Mouse (Mus musculus): ENCODE results near the gene Stk19. TPM values are rescaled to one million over a fixed set of nuclear protein-coding genes. Genes with fewer than 3 reads are reported as not detected.

Stk19 gene
- 67.9 TPM for polyA plus RNA-seq (2015; fragmentation: Illumina TruSeq; extraction: RNeasy Lipid Tissue Mini Kit (QIAGEN cat#74804); ENCODE audit: low read depth, low replicate concordance)

DNA sequence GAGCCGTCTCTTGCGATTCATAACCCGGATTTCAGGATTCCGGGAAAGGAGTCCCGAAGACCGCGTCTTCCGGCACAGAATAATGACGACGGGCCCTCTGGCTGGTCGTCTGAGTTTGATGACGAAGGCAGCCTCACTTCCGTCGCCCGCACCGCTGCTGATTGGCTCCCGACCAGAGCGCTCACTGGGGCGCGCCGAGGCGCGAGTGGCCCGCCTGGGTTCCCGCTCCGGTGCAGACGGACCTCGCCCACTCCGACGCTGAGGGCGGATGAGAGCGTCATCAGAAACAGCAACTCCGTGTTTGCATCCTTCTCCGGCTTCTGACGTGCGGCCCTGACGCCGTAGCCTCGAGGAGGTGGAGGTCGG is at the start of gene Stk19, which contains the start of gene Dxo:
Stk19 (minus strand) TSS at position 90 of the 366 bp plus-strand sequence.
Dxo (plus strand) TSS at position 164 of the 366 bp plus-strand sequence.

DNA sequence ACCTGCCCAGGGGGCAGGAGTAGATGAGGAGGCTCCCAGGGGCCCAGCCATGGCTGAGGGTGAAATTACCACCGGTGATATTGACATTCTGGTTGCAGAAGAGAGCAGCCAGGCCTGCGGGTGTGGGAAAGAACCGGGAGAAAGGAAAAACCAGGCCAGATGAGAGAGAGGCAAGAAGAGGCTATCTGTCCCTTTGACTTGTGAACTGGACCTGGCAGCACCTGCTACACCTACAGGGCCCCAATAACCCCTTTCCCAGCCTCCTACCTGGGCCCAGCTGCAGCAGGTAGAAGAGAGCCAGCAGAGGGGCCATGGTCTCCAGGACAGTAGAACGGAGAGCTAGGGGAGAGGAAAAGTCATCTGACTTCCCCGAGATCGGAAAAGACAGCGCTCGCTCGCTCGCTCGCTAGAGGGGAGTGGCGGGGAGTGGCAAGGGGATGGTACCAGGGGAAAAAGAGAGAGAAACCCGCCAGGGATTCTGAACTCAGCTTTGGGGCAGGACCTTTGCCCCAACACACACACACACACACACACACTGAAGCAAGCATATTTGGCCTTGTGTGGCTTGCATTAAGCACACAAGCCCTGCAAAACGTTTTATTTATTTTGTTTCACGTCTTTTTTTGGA is 45.1 kb upstream of the Stk19 start, which contains the start of gene Gm20547:
Gm20547 (minus strand) TSS at position 360 of the 628 bp plus-strand sequence.

GRCm38 (mm10) chr17:34879336-34879879 is 42.7 kb upstream of the Stk19 start, which contains the start of gene Zbtb12:
Gene Zbtb12 (plus strand): TSS chr17:34879483.

DNA sequence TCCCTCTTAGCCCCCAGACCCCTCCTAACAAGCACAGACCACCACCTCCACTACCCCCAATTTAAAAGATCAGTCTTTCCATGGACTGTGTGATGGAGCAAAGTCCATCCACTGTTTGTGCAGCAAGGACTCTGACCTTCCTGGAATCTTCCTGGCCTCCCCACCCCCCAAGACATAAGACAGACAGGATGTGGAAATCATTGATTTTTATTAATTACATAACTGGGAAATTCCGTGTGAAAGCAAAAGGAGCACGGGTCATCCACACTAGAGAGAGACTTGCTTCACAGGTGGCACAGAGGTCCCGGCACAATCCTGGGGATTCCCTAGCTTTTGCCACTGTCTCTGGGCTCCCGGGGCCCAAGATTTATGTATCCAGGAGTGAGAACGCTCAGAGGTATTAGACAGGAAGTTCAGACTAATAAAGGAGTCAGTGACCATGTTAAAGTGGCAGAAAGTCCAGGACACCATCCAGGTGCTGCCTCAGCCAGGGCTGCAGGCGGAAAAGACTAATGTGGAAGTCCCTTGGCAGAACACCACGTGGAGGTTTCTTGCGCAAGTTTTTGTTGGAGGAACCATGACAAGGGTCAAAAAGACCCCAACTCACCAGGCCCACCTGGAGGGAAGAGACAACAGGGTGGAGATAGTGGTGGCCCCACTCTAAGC is 25.8 kb upstream of the Stk19 start, which contains the start of gene Cfb:
Cfb (minus strand) TSS at position 103 of the 666 bp plus-strand sequence.

DNA sequence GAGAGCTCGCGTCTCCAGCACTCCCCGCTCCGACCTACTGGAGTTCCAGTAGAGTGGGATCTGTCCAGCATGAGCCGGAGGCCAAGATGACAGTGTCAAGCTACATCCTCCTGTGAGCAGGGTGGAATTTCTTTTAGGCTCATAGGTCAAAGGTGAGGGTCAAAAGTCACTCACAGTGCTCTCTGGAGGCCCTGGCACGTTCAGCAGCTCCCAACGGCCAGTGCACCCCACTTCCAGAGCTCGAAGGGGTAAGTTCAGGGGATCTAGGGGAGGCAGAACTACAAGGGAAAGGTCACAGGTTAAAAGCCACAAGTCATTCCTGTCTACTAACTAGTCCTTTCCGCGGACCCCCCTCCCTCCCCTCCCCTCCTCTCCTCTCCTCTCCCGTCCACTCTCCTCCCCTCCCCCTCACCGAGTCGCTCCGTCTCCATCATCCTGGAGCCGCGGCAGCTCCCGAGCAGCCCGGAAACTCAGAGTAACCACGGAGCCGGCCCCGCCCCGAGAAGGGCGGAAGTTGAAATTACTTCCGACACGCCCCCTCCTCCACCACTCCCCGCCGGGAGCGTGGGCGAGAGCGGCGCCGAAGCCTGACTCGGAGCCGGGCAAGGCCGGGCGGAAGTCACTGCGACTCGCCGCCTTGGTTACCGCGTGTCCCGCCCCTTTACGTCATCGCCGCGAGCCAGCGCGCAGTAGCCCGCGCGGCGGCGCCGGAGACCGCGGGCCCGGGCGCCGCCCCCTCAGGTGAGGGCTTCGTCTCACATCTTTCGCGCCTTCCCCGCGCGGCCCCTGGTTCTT is 13.2 kb upstream of the Stk19 start, which contains the start of the genes Skiv2l and Nelfe:
Skiv2l (minus strand) TSS at position 489 of the 795 bp plus-strand sequence.
Nelfe (plus strand) TSS at position 670 of the 795 bp plus-strand sequence.

DNA sequence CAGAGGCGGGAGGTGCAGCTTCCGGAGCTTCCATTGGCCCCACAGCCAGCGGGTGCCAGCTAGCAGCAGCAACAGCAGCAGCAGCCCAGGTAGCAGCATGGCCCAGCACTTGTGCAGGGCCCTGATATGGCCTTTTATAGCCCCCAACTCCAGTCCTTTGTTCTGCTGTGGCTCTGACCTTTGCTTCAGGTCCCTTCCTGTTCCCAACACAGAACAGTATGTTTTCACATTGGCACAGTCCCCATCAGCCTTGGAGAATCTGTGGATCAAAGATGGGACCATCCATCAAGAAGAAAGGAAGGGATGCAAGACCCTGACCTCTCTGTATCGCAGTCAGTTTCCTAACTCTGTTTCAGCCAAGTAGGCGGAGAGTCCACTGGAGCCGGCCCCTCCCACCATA is 32.4 kb downstream of the Stk19 start, which contains the start of gene Cyp21a1:
Cyp21a1 (minus strand) TSS at position 261 of the 400 bp plus-strand sequence.

Other genes with a start within 250 kb of the Stk19 start
- 3.5 TPM for gene Gpsm3, start 247.1 kb downstream of the Stk19 start, polyA plus RNA-seq (2015; fragmentation: Illumina TruSeq; extraction: RNeasy Lipid Tissue Mini Kit (QIAGEN cat#74804); ENCODE audit: low read depth, low replicate concordance)
- 44.5 TPM for gene Pbx2, start 245.7 kb downstream of the Stk19 start, polyA plus RNA-seq (2015; fragmentation: Illumina TruSeq; extraction: RNeasy Lipid Tissue Mini Kit (QIAGEN cat#74804); ENCODE audit: low read depth, low replicate concordance)
- 0.58 TPM for gene Ager, start 239.1 kb downstream of the Stk19 start, polyA plus RNA-seq (2015; fragmentation: Illumina TruSeq; extraction: RNeasy Lipid Tissue Mini Kit (QIAGEN cat#74804); ENCODE audit: low read depth, low replicate concordance)
- 111 TPM for gene Rnf5, start 233.3 kb downstream of the Stk19 start, polyA plus RNA-seq (2015; fragmentation: Illumina TruSeq; extraction: RNeasy Lipid Tissue Mini Kit (QIAGEN cat#74804); ENCODE audit: low read depth, low replicate concordance)
- 124 TPM for gene Agpat1, start 232.7 kb downstream of the Stk19 start, polyA plus RNA-seq (2015; fragmentation: Illumina TruSeq; extraction: RNeasy Lipid Tissue Mini Kit (QIAGEN cat#74804); ENCODE audit: low read depth, low replicate concordance)
- 3.2 TPM for gene Egfl8, start 221.0 kb downstream of the Stk19 start, polyA plus RNA-seq (2015; fragmentation: Illumina TruSeq; extraction: RNeasy Lipid Tissue Mini Kit (QIAGEN cat#74804); ENCODE audit: low read depth, low replicate concordance)
- 37.7 TPM for gene Ppt2, start 208.4 kb downstream of the Stk19 start, polyA plus RNA-seq (2015; fragmentation: Illumina TruSeq; extraction: RNeasy Lipid Tissue Mini Kit (QIAGEN cat#74804); ENCODE audit: low read depth, low replicate concordance)
- 123 TPM for gene Prrt1, start 207.4 kb downstream of the Stk19 start, polyA plus RNA-seq (2015; fragmentation: Illumina TruSeq; extraction: RNeasy Lipid Tissue Mini Kit (QIAGEN cat#74804); ENCODE audit: low read depth, low replicate concordance)
- gene Fkbpl, start 192.2 kb downstream of the Stk19 start, polyA plus RNA-seq (2015; fragmentation: Illumina TruSeq; extraction: RNeasy Lipid Tissue Mini Kit (QIAGEN cat#74804); ENCODE audit: low read depth, low replicate concordance): 12.5 TPM
- gene Atf6b, start 189.8 kb downstream of the Stk19 start, polyA plus RNA-seq (2015; fragmentation: Illumina TruSeq; extraction: RNeasy Lipid Tissue Mini Kit (QIAGEN cat#74804); ENCODE audit: low read depth, low replicate concordance): 54.8 TPM
- 0.86 TPM for gene Tnxb, start 166.4 kb downstream of the Stk19 start, polyA plus RNA-seq (2015; fragmentation: Illumina TruSeq; extraction: RNeasy Lipid Tissue Mini Kit (QIAGEN cat#74804); ENCODE audit: low read depth, low replicate concordance)
- gene C4b, start 93.1 kb downstream of the Stk19 start, polyA plus RNA-seq (2015; fragmentation: Illumina TruSeq; extraction: RNeasy Lipid Tissue Mini Kit (QIAGEN cat#74804); ENCODE audit: low read depth, low replicate concordance): 10.9 TPM
- not detected for gene Cyp21a1, start 32.4 kb downstream of the Stk19 start, polyA plus RNA-seq (2015; fragmentation: Illumina TruSeq; extraction: RNeasy Lipid Tissue Mini Kit (QIAGEN cat#74804); ENCODE audit: low read depth, low replicate concordance)
- 37.4 TPM for gene Dxo, start 74 bp upstream of the Stk19 start, polyA plus RNA-seq (2015; fragmentation: Illumina TruSeq; extraction: RNeasy Lipid Tissue Mini Kit (QIAGEN cat#74804); ENCODE audit: low read depth, low replicate concordance)
- 47.0 TPM for gene Skiv2l, start 13.3 kb upstream of the Stk19 start, polyA plus RNA-seq (2015; fragmentation: Illumina TruSeq; extraction: RNeasy Lipid Tissue Mini Kit (QIAGEN cat#74804); ENCODE audit: low read depth, low replicate concordance)
- gene Nelfe, start 13.4 kb upstream of the Stk19 start, polyA plus RNA-seq (2015; fragmentation: Illumina TruSeq; extraction: RNeasy Lipid Tissue Mini Kit (QIAGEN cat#74804); ENCODE audit: low read depth, low replicate concordance): 35.3 TPM
- 0.31 TPM for gene Cfb, start 25.6 kb upstream of the Stk19 start, polyA plus RNA-seq (2015; fragmentation: Illumina TruSeq; extraction: RNeasy Lipid Tissue Mini Kit (QIAGEN cat#74804); ENCODE audit: low read depth, low replicate concordance)
- gene Zbtb12, start 42.5 kb upstream of the Stk19 start, polyA plus RNA-seq (2015; fragmentation: Illumina TruSeq; extraction: RNeasy Lipid Tissue Mini Kit (QIAGEN cat#74804); ENCODE audit: low read depth, low replicate concordance): 5.7 TPM
- not detected for gene Gm20547, start 45.1 kb upstream of the Stk19 start, polyA plus RNA-seq (2015; fragmentation: Illumina TruSeq; extraction: RNeasy Lipid Tissue Mini Kit (QIAGEN cat#74804); ENCODE audit: low read depth, low replicate concordance)
- 1.5 TPM for gene C2, start 61.3 kb upstream of the Stk19 start, polyA plus RNA-seq (2015; fragmentation: Illumina TruSeq; extraction: RNeasy Lipid Tissue Mini Kit (QIAGEN cat#74804); ENCODE audit: low read depth, low replicate concordance)
- 122 TPM for gene Ehmt2, start 61.5 kb upstream of the Stk19 start, polyA plus RNA-seq (2015; fragmentation: Illumina TruSeq; extraction: RNeasy Lipid Tissue Mini Kit (QIAGEN cat#74804); ENCODE audit: low read depth, low replicate concordance)
- 0.19 TPM for gene Slc44a4, start 77.5 kb upstream of the Stk19 start, polyA plus RNA-seq (2015; fragmentation: Illumina TruSeq; extraction: RNeasy Lipid Tissue Mini Kit (QIAGEN cat#74804); ENCODE audit: low read depth, low replicate concordance)
- 51.2 TPM for gene Neu1, start 94.3 kb upstream of the Stk19 start, polyA plus RNA-seq (2015; fragmentation: Illumina TruSeq; extraction: RNeasy Lipid Tissue Mini Kit (QIAGEN cat#74804); ENCODE audit: low read depth, low replicate concordance)
- 8.3 TPM for gene Hspa1b, start 122.3 kb upstream of the Stk19 start, polyA plus RNA-seq (2015; fragmentation: Illumina TruSeq; extraction: RNeasy Lipid Tissue Mini Kit (QIAGEN cat#74804); ENCODE audit: low read depth, low replicate concordance)
- not detected for gene Gm20481, start 133.0 kb upstream of the Stk19 start, polyA plus RNA-seq (2015; fragmentation: Illumina TruSeq; extraction: RNeasy Lipid Tissue Mini Kit (QIAGEN cat#74804); ENCODE audit: low read depth, low replicate concordance)
- 8.4 TPM for gene Hspa1a, start 135.2 kb upstream of the Stk19 start, polyA plus RNA-seq (2015; fragmentation: Illumina TruSeq; extraction: RNeasy Lipid Tissue Mini Kit (QIAGEN cat#74804); ENCODE audit: low read depth, low replicate concordance)
- 0.36 TPM for gene Hspa1l, start 135.8 kb upstream of the Stk19 start, polyA plus RNA-seq (2015; fragmentation: Illumina TruSeq; extraction: RNeasy Lipid Tissue Mini Kit (QIAGEN cat#74804); ENCODE audit: low read depth, low replicate concordance)
- 26.4 TPM for gene Lsm2, start 144.9 kb upstream of the Stk19 start, polyA plus RNA-seq (2015; fragmentation: Illumina TruSeq; extraction: RNeasy Lipid Tissue Mini Kit (QIAGEN cat#74804); ENCODE audit: low read depth, low replicate concordance)
- 22.8 TPM for gene Vars, start 164.0 kb upstream of the Stk19 start, polyA plus RNA-seq (2015; fragmentation: Illumina TruSeq; extraction: RNeasy Lipid Tissue Mini Kit (QIAGEN cat#74804); ENCODE audit: low read depth, low replicate concordance)
- 0.71 TPM for gene Vwa7, start 179.6 kb upstream of the Stk19 start, polyA plus RNA-seq (2015; fragmentation: Illumina TruSeq; extraction: RNeasy Lipid Tissue Mini Kit (QIAGEN cat#74804); ENCODE audit: low read depth, low replicate concordance)
- gene Sapcd1, start 191.1 kb upstream of the Stk19 start, polyA plus RNA-seq (2015; fragmentation: Illumina TruSeq; extraction: RNeasy Lipid Tissue Mini Kit (QIAGEN cat#74804); ENCODE audit: low read depth, low replicate concordance): not detected
- gene Msh5, start 209.8 kb upstream of the Stk19 start, polyA plus RNA-seq (2015; fragmentation: Illumina TruSeq; extraction: RNeasy Lipid Tissue Mini Kit (QIAGEN cat#74804); ENCODE audit: low read depth, low replicate concordance): 0.67 TPM
- 22.1 TPM for gene Clic1, start 213.0 kb upstream of the Stk19 start, polyA plus RNA-seq (2015; fragmentation: Illumina TruSeq; extraction: RNeasy Lipid Tissue Mini Kit (QIAGEN cat#74804); ENCODE audit: low read depth, low replicate concordance)
- 19.3 TPM for gene Ddah2, start 222.1 kb upstream of the Stk19 start, polyA plus RNA-seq (2015; fragmentation: Illumina TruSeq; extraction: RNeasy Lipid Tissue Mini Kit (QIAGEN cat#74804); ENCODE audit: low read depth, low replicate concordance)
- gene Ly6g6c, start 228.4 kb upstream of the Stk19 start, polyA plus RNA-seq (2015; fragmentation: Illumina TruSeq; extraction: RNeasy Lipid Tissue Mini Kit (QIAGEN cat#74804); ENCODE audit: low read depth, low replicate concordance): not detected
- not detected for gene Mpig6b, start 229.2 kb upstream of the Stk19 start, polyA plus RNA-seq (2015; fragmentation: Illumina TruSeq; extraction: RNeasy Lipid Tissue Mini Kit (QIAGEN cat#74804); ENCODE audit: low read depth, low replicate concordance)
- gene Ly6g6e, start 240.0 kb upstream of the Stk19 start, polyA plus RNA-seq (2015; fragmentation: Illumina TruSeq; extraction: RNeasy Lipid Tissue Mini Kit (QIAGEN cat#74804); ENCODE audit: low read depth, low replicate concordance): 5.5 TPM
- gene Ly6g6d, start 241.1 kb upstream of the Stk19 start, polyA plus RNA-seq (2015; fragmentation: Illumina TruSeq; extraction: RNeasy Lipid Tissue Mini Kit (QIAGEN cat#74804); ENCODE audit: low read depth, low replicate concordance): 1.8 TPM
- gene Ly6g6f, start 248.7 kb upstream of the Stk19 start, polyA plus RNA-seq (2015; fragmentation: Illumina TruSeq; extraction: RNeasy Lipid Tissue Mini Kit (QIAGEN cat#74804); ENCODE audit: low read depth, low replicate concordance): 0.70 TPM